In genomic region chr14:57844535-57844934, GRCm38 (mm10) we compare ENCODE assay signal across 26 mouse cellular contexts. TPM values are rescaled to one million over a fixed set of nuclear protein-coding genes. Genes with fewer than 3 reads are reported as not detected.
"Had no signal": no experiment of that assay in that cellular context is flagged by ENCODE, and none has a peak within 500 bp of the region (broad histone marks: within the 10 kb centered on the region; RNA-seq: fewer than 3 reads in every experiment).

No protein-coding gene starts in this region.

- H3K27ac ChIP-seq: heart, adult 2 months; heart, embryonic 13.5 days; heart, embryonic 15.5 days; hindbrain, embryonic 13.5 days; hindbrain, embryonic 15.5 days; hindbrain, postnatal 0 days; kidney, embryonic 15.5 days; kidney, postnatal 0 days; limb, embryonic 13.5 days had no signal

- H3K27me3 ChIP-seq: heart, embryonic 13.5 days; heart, embryonic 15.5 days; hindbrain, embryonic 13.5 days; hindbrain, embryonic 15.5 days; kidney, embryonic 15.5 days; limb, embryonic 13.5 days had no signal

- H3K9me3 ChIP-seq: heart, embryonic 13.5 days; heart, embryonic 15.5 days; hindbrain, embryonic 13.5 days; hindbrain, embryonic 15.5 days; kidney, embryonic 15.5 days; limb, embryonic 13.5 days had no signal

- H3K4me3 ChIP-seq: heart, adult 2 months; heart, embryonic 13.5 days; heart, embryonic 15.5 days; hindbrain, embryonic 13.5 days; hindbrain, embryonic 15.5 days; kidney, embryonic 15.5 days; limb, embryonic 13.5 days had no signal

- DNase-seq: gastrocnemius, postnatal 14 days; gastrocnemius, postnatal 36 days; heart, adult 11 months; heart, adult 2 months; heart, postnatal 14 days; heart, postnatal 36 days; kidney, adult 11 months; kidney, adult 2 months; kidney, adult 9 months; kidney, postnatal 14 days; kidney, postnatal 36 days; layer of hippocampus, adult 9-11 months; layer of hippocampus, postnatal 36 days; left cerebral cortex, postnatal 4 days had no signal

- ATAC-seq: hindbrain, postnatal 0 days; intestine, embryonic 16.5 days had no signal

- H3K4me1 ChIP-seq: heart, embryonic 13.5 days; heart, embryonic 15.5 days; hindbrain, embryonic 13.5 days; hindbrain, embryonic 15.5 days; kidney, embryonic 15.5 days; limb, embryonic 13.5 days had no signal

- H3K9ac ChIP-seq: heart, embryonic 13.5 days; heart, embryonic 15.5 days; hindbrain, embryonic 13.5 days; hindbrain, embryonic 15.5 days; kidney, embryonic 15.5 days; limb, embryonic 13.5 days had no signal

- H3K4me2 ChIP-seq: heart, embryonic 11.5 days; heart, embryonic 13.5 days; heart, embryonic 15.5 days; hindbrain, embryonic 13.5 days; hindbrain, embryonic 15.5 days; kidney, embryonic 15.5 days; limb, embryonic 13.5 days had no signal

RNA-seq across cellular contexts. Expression of gene Ska3, which starts 18.6 kb away (rescaled TPM):
- total RNA-seq: gastrocnemius, adult 18-20 months; gastrocnemius, adult 8-10 months had no signal
